Mouse (Mus musculus): ENCODE measurements around the gene Zfp819.
A peak's percentile ranks its signal among the peaks of the same experiment; 100 is the strongest.

Zfp819 gene

GRCm38 (mm10) chr7:43606896-43607742, at the start of gene Zfp819:
Gene Zfp819 (plus strand): TSS chr7:43607169.
- DNase-seq (ENCODE audit: low spot score in 2 of 2) = no peak

GRCm38 (mm10) chr7:43562006-43562633, 44.8 kb upstream of the Zfp819 start, which contains the start of gene Zfp658:
Gene Zfp658 (plus strand): TSS chr7:43562256.
- peak; percentile 54 to 56 for DNase-seq (ENCODE audit: low spot score in 2 of 2)

- peak in 1 of 2 experiments; percentile 23 for DNase-seq (ENCODE audit: low spot score in 2 of 2)
Observed at GRCm38 (mm10) chr7:43562651-43563070, 44.3 kb upstream of the Zfp819 start.

- no peak for DNase-seq (ENCODE audit: low spot score in 2 of 2)
Observed at GRCm38 (mm10) chr7:43563300-43563699, 43.7 kb upstream of the Zfp819 start.

GRCm38 (mm10) chr7:43571216-43571615, 35.8 kb upstream of the Zfp819 start:
- DNase-seq (ENCODE audit: low spot score in 2 of 2) = no peak

GRCm38 (mm10) chr7:43579440-43580171, 27.4 kb upstream of the Zfp819 start, which contains the start of gene Zfp719:
Gene Zfp719 (plus strand): TSS chr7:43579610.
- DNase-seq (ENCODE audit: low spot score in 2 of 2) = peak; percentile 66 to 72

GRCm38 (mm10) chr7:43580526-43580925, 26.4 kb upstream of the Zfp819 start:
- DNase-seq (ENCODE audit: low spot score in 2 of 2) = no peak

- DNase-seq (ENCODE audit: low spot score in 2 of 2) = no peak
Observed at GRCm38 (mm10) chr7:43584790-43585189, 22.2 kb upstream of the Zfp819 start.

- no peak for DNase-seq (ENCODE audit: low spot score in 2 of 2)
Observed at GRCm38 (mm10) chr7:43601884-43602283, 5.1 kb upstream of the Zfp819 start.

GRCm38 (mm10) chr7:43607743-43608287, 846 bp downstream of the Zfp819 start:
- no peak for DNase-seq (ENCODE audit: low spot score in 2 of 2)

GRCm38 (mm10) chr7:43608316-43608824, 1.4 kb downstream of the Zfp819 start:
- DNase-seq (ENCODE audit: low spot score in 2 of 2) = no peak

- no peak for DNase-seq (ENCODE audit: low spot score in 2 of 2)
Observed at GRCm38 (mm10) chr7:43613816-43614551, 7.0 kb downstream of the Zfp819 start.

GRCm38 (mm10) chr7:43622927-43623326, 16.0 kb downstream of the Zfp819 start:
- no peak for DNase-seq (ENCODE audit: low spot score in 2 of 2)

- no peak for DNase-seq (ENCODE audit: low spot score in 2 of 2)
Observed at GRCm38 (mm10) chr7:43623819-43624218, 16.9 kb downstream of the Zfp819 start.

GRCm38 (mm10) chr7:43625065-43625464, 18.1 kb downstream of the Zfp819 start:
- no peak for DNase-seq (ENCODE audit: low spot score in 2 of 2)

GRCm38 (mm10) chr7:43625794-43626422, 18.9 kb downstream of the Zfp819 start:
- no peak for DNase-seq (ENCODE audit: low spot score in 2 of 2)

GRCm38 (mm10) chr7:43633940-43634339, 27.0 kb downstream of the Zfp819 start:
- no peak for DNase-seq (ENCODE audit: low spot score in 2 of 2)

GRCm38 (mm10) chr7:43634500-43634899, 27.5 kb downstream of the Zfp819 start, which contains the start of gene Ceacam18:
Gene Ceacam18 (plus strand): TSS chr7:43634707.
- DNase-seq (ENCODE audit: low spot score in 2 of 2) = no peak

GRCm38 (mm10) chr7:43636194-43636593, 29.2 kb downstream of the Zfp819 start:
- DNase-seq (ENCODE audit: low spot score in 2 of 2) = no peak

GRCm38 (mm10) chr7:43637118-43637517, 30.1 kb downstream of the Zfp819 start:
- DNase-seq (ENCODE audit: low spot score in 2 of 2) = no peak

All from spleen, postnatal 14 days (tissue).